Mouse (Mus musculus): ENCODE data around the gene Gm42878. TPM values are rescaled to one million over a fixed set of nuclear protein-coding genes. Genes with fewer than 3 reads are reported as not detected.
"Not testable (repeated sequence)": the region's sequence is repeated elsewhere in the genome, so short reads cannot be mapped to it uniquely, and the experiment has no call there.

The Gm42878 gene
- polyA plus RNA-seq, 1 experiment from 2014 or later: not detected

- H3K27me3 ChIP-seq: no peaks in the 10 kb centered on the region
- H3K36me3 ChIP-seq: peaks cover 86% of the 10 kb centered on the region
- H3K9ac ChIP-seq (replicated peaks): no peak overlapping the region
- H3K9me3 ChIP-seq: no peaks in the 10 kb centered on the region
- H3K4me1 ChIP-seq (replicated peaks): no peaks in the 10 kb centered on the region
- H3K4me2 ChIP-seq: no peak overlapping the region
- H3K27ac ChIP-seq: no peak overlapping the region
- WGBS: 82% methylated on average over 8 of the region's 8 CpGs
- H3K4me3 ChIP-seq (replicated peaks): no peak overlapping the region
- no peak for ATAC-seq (ENCODE audit: insufficient number of reproducible peaks, insufficient read depth, low FRiP score, low TSS enrichment, low read depth)
These were observed 18.3 kb downstream of the Gm42878 start for GRCm38 (mm10) chr5:121526961-121527360.

DNA sequence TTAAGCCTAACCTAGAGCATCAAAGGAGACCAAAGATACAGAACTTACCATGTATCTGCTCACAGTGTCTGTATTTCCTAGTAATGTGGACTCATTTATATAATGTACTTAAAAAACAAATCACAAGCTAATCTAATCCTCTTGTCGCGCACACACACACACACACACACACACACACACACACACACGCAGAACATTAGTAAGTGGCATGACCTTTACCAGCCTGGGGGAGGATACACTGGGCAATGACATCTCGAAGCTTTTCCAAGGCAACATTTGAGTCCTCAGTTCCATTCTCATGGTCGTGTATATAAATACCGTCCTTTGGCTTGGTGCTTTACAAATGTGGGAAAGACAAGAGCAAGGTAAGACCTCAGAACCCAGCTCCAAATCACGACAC, 18.8 kb downstream of the Gm42878 start:
- 88% methylated on average over 7 of the region's 7 CpGs for WGBS
- peaks cover 86% of the 10 kb centered on the region for H3K36me3 ChIP-seq
- H3K4me2 ChIP-seq: no peak overlapping the region
- no peaks in the 10 kb centered on the region for H3K4me1 ChIP-seq (replicated peaks)
- H3K4me3 ChIP-seq (replicated peaks): no peak overlapping the region
- ATAC-seq (ENCODE audit: insufficient number of reproducible peaks, insufficient read depth, low FRiP score, low TSS enrichment, low read depth): no peak
- H3K27ac ChIP-seq: no peak overlapping the region
- no peak overlapping the region for H3K9ac ChIP-seq (replicated peaks)
- no peaks in the 10 kb centered on the region for H3K9me3 ChIP-seq
- H3K27me3 ChIP-seq: no peaks in the 10 kb centered on the region

DNA sequence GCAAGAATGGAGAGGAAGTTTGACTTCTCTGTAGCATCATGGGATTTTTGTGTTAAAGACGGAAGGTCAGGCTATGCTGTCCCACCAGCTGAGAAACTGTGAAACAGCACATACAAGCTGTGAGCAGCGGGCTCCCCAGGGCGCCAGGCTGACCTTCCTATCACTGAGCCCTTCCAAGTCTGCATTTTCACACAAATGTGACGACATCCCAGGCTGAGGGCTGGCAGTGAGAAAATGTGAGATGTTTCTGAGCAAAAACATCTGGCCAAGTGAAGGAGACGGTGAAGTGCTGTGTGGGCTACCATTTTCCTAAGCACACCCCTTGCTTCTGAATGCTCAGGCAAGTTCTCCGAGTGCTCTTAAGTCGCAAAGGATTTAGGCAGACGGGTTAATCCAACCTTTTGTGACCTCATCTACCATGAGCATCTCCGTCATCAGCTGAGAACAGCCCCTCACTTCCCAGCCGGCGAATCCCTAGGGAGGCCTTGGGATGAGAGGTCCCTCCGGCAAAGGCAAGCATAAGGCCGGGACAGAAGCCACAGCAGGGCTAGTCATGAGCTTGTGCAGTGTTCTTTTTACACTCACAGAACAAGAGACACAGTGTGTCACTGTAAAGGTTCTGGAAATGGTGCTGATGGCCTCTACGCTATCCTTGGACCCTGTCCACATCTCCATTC, 19.4 kb downstream of the Gm42878 start:
- ATAC-seq (ENCODE audit: insufficient number of reproducible peaks, insufficient read depth, low FRiP score, low TSS enrichment, low read depth): no peak
- Histone ChIP-seq H3K36me3 (peaks cover 86% of the 10 kb centered on the region), H3K4me1 (replicated peaks) (no peaks in the 10 kb centered on the region)

GRCm38 (mm10) chr5:121519758-121520157, 25.5 kb downstream of the Gm42878 start:
- H3K4me2 ChIP-seq; H3K9ac ChIP-seq (replicated peaks); H3K27me3 ChIP-seq; H3K9me3 ChIP-seq; ATAC-seq (ENCODE audit: insufficient number of reproducible peaks, insufficient read depth, low FRiP score, low TSS enrichment, low read depth); H3K4me1 ChIP-seq (replicated peaks); H3K27ac ChIP-seq; H3K4me3 ChIP-seq (replicated peaks): not testable (repeated sequence)
- peaks cover 56% of the 10 kb centered on the region for H3K36me3 ChIP-seq
- 95% methylated on average over 11 of the region's 17 CpGs for WGBS

More for the DNA sequence above, 19.4 kb downstream of the Gm42878 start:
- no peak overlapping the region for H3K4me2 ChIP-seq
- no peaks in the 10 kb centered on the region for H3K27me3 ChIP-seq
- 85% methylated on average over 14 of the region's 14 CpGs for WGBS
- H3K4me3 ChIP-seq (replicated peaks): no peak overlapping the region
- H3K9ac ChIP-seq (replicated peaks): no peak overlapping the region
- H3K9me3 ChIP-seq: no peaks in the 10 kb centered on the region
- H3K27ac ChIP-seq: no peak overlapping the region

- Histone ChIP-seq H3K27ac (no peak overlapping the region), H3K9ac (replicated peaks) (no peak overlapping the region), H3K36me3 (peaks cover 48% of the 10 kb centered on the region), H3K4me3 (replicated peaks) (no peak overlapping the region), H3K4me1 (replicated peaks) (no peaks in the 10 kb centered on the region), H3K27me3 (no peaks in the 10 kb centered on the region), H3K9me3 (no peaks in the 10 kb centered on the region), H3K4me2 (no peak overlapping the region)
- no peak for ATAC-seq (ENCODE audit: insufficient number of reproducible peaks, insufficient read depth, low FRiP score, low TSS enrichment, low read depth)
- WGBS: 92% methylated on average over 9 of the region's 9 CpGs
These were observed 26.3 kb downstream of the Gm42878 start for GRCm38 (mm10) chr5:121518983-121519382.

DNA sequence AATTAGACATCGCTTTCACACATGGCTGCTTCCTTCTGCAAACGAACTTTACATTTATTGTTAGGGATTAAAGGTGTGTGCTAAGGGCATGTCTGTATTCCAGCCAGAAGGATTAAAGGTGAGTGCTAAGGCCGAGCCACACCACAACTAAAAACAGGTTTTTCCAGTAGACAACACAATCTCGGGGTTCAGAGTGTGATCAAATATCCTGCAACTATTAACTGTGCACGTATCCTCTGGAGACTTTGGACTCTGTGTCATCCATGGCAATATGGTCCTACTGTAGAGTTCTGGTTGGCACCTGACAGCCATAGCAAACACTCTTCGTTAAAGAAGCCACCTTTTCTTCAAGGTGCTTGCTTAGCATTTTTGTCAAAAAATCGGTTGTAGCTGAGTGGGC, 35.3 kb downstream of the Gm42878 start:
- no peak overlapping the region for H3K27ac ChIP-seq
- no peak overlapping the region for H3K9ac ChIP-seq (replicated peaks)
- H3K4me1 ChIP-seq (replicated peaks): no peaks in the 10 kb centered on the region
- no peak overlapping the region for H3K4me2 ChIP-seq
- H3K27me3 ChIP-seq: no peaks in the 10 kb centered on the region
- ATAC-seq (ENCODE audit: insufficient number of reproducible peaks, insufficient read depth, low FRiP score, low TSS enrichment, low read depth): no peak
- no peaks in the 10 kb centered on the region for H3K9me3 ChIP-seq
- WGBS: 85% methylated on average over 7 of the region's 7 CpGs
- H3K4me3 ChIP-seq (replicated peaks): no peak overlapping the region
- H3K36me3 ChIP-seq: no peaks in the 10 kb centered on the region

DNA sequence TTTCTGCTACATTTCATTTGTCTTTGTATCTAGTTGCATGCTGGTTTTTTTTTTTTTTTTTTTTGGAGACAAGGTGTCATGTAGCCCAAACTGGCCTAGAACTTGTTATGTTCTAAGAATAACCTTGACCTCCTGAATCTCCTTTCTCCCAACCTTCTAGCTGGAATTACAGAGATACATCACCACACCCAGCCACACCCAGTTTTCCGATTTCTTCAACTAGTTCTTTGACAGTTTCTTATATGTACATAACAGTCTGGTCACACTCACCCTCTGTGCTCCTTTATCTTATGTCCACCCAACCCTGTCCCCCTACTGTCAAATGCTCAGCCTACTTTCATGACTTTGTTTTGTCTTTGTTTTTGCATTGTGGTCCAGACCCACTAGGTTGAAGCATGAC, 38.4 kb downstream of the Gm42878 start:
- no peak for ATAC-seq (ENCODE audit: insufficient number of reproducible peaks, insufficient read depth, low FRiP score, low TSS enrichment, low read depth)
- H3K4me1 ChIP-seq (replicated peaks): no peaks in the 10 kb centered on the region
- WGBS: 89% methylated on average over 1 of the region's 1 CpGs
- no peak overlapping the region for H3K4me3 ChIP-seq (replicated peaks)
- no peaks in the 10 kb centered on the region for H3K9me3 ChIP-seq
- no peak overlapping the region for H3K4me2 ChIP-seq
- H3K27me3 ChIP-seq: no peaks in the 10 kb centered on the region
- no peak overlapping the region for H3K27ac ChIP-seq
- H3K9ac ChIP-seq (replicated peaks): no peak overlapping the region
- no peaks in the 10 kb centered on the region for H3K36me3 ChIP-seq

- no peak within 1 kb of the TSS for H3K4me3 ChIP-seq (replicated peaks)
- H3K4me2 ChIP-seq: no peak within 1 kb of the TSS
- H3K9ac ChIP-seq (replicated peaks): no peak within 1 kb of the TSS
- no peaks in the 10 kb centered on the region for H3K27me3 ChIP-seq
- H3K27ac ChIP-seq: no peak within 1 kb of the TSS
- H3K9me3 ChIP-seq: no peaks in the 10 kb centered on the region
- ATAC-seq (ENCODE audit: insufficient number of reproducible peaks, insufficient read depth, low FRiP score, low TSS enrichment, low read depth): no peak
- H3K36me3 ChIP-seq: no peaks in the 10 kb centered on the region
- 76% methylated on average over 3 of the region's 3 CpGs for WGBS
- no peaks in the 10 kb centered on the region for H3K4me1 ChIP-seq (replicated peaks)
These were observed 42.1 kb downstream of the Gm42878 start, which contains the start of gene Adam1b for GRCm38 (mm10) chr5:121503231-121503630. TSS of gene Adam1b (minus strand) at chr5:121503435.

DNA sequence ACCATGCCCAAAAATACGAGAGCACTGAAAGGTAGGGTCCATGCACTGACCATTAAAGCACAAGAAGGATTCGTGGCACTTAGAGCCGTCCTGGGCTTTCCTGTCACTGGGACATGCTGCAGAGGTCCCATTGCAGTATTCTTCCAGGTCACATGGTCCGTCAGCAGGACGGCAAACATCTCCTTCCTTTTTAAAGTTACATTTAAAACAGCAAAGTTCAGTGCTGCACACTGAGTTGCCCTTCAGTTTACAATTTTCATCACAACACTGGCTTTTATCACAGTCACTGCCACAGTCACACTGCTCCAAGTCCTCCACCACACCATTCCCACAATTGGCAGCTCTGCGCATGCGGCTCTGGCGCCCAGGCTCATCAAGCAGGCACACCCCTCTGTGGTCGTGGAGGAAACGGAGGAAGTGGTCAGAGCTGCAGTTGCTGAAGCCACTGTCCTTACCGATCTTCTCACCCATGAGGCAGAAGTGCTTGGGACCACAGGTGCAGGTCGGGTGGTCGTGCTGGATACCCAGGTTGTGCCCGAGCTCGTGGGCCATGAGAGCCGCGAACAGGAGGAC, 43.8 kb downstream of the Gm42878 start:
- WGBS: 72% methylated on average over 11 of the region's 17 CpGs
- H3K4me3 ChIP-seq (replicated peaks); H3K9ac ChIP-seq (replicated peaks); H3K36me3 ChIP-seq; H3K4me1 ChIP-seq (replicated peaks); H3K9me3 ChIP-seq; ATAC-seq (ENCODE audit: insufficient number of reproducible peaks, insufficient read depth, low FRiP score, low TSS enrichment, low read depth); H3K27me3 ChIP-seq; H3K27ac ChIP-seq; H3K4me2 ChIP-seq: not testable (repeated sequence)

DNA sequence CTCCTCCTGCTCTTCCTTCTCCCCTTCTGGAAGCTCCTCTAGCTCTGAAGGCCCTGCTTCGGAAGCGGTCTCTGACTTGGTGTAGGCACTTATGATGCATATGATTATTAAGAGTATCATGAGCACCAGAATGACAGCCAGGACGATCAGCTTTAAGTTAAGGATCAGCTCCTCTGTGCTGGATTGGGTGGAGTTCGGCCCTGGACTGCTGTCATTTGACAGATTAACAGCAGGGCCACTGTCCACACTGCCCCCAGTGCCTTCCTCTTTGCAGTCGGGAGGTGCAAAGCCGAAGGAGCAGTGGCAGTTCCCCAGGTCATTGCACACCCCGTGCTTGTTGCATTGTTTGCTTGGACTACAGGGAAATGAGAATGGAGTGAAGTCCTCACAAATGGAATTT, 44.6 kb downstream of the Gm42878 start:
- Histone ChIP-seq H3K27ac (no peak overlapping the region), H3K9me3 (no peaks in the 10 kb centered on the region), H3K27me3 (no peaks in the 10 kb centered on the region), H3K36me3 (no peaks in the 10 kb centered on the region), H3K4me3 (replicated peaks) (no peak overlapping the region), H3K4me2 (no peak overlapping the region), H3K9ac (replicated peaks) (no peak overlapping the region), H3K4me1 (replicated peaks) (no peaks in the 10 kb centered on the region)
- WGBS: 68% methylated on average over 7 of the region's 7 CpGs
- ATAC-seq (ENCODE audit: insufficient number of reproducible peaks, insufficient read depth, low FRiP score, low TSS enrichment, low read depth): no peak

- Histone ChIP-seq H3K36me3 (no peaks in the 10 kb centered on the region), H3K9me3 (no peaks in the 10 kb centered on the region), H3K4me2 (no peak overlapping the region), H3K27ac (no peak overlapping the region), H3K4me1 (replicated peaks) (no peaks in the 10 kb centered on the region), H3K27me3 (no peaks in the 10 kb centered on the region), H3K9ac (replicated peaks) (no peak overlapping the region), H3K4me3 (replicated peaks) (no peak overlapping the region)
- ATAC-seq (ENCODE audit: insufficient number of reproducible peaks, insufficient read depth, low FRiP score, low TSS enrichment, low read depth): no peak
- 72% methylated on average over 8 of the region's 8 CpGs for WGBS
These were observed 52.0 kb downstream of the Gm42878 start for GRCm38 (mm10) chr5:121493305-121493704.

- Histone ChIP-seq H3K27me3 (no peaks in the 10 kb centered on the region), H3K9me3 (no peaks in the 10 kb centered on the region), H3K4me1 (replicated peaks) (no peaks in the 10 kb centered on the region), H3K27ac (no peak overlapping the region), H3K36me3 (no peaks in the 10 kb centered on the region), H3K4me3 (replicated peaks) (no peak overlapping the region), H3K4me2 (no peak overlapping the region), H3K9ac (replicated peaks) (no peak overlapping the region)
- WGBS: 87% methylated on average over 5 of the region's 5 CpGs
- no peak for ATAC-seq (ENCODE audit: insufficient number of reproducible peaks, insufficient read depth, low FRiP score, low TSS enrichment, low read depth)
These were observed 60.5 kb downstream of the Gm42878 start for GRCm38 (mm10) chr5:121484801-121485200.

Data from limb, embryonic 12.5 days (tissue).